Mouse (Mus musculus): ENCODE measurements at regions not wholly inside any gene's neighbourhood (a gene's known extent, or its start where the extent isn't known, plus 50 kb on each side); places are given as distances from the start of the nearest gene placed in this dataset.

DNA sequence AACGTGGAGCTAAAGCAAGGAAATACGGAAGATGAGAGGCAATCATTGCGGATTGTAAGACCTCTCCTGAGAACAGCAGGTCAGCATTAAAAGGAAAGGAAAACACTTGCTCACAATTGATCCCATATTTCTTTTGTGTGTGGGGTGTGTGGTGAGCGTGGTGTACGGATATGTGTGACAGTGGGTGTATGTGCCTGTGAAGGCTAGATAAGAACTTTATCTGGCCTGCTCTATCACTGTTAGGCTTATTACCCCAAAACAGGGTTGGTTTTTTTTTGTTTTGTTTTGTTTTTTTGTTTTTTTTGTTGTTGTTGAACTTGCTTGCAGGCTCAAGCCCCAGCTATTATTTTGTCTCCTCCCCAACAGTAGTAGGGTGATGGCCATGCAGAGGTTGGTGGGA is 102.5 kb downstream of the Uchl5 start:
- no peak for DNase-seq

DNA sequence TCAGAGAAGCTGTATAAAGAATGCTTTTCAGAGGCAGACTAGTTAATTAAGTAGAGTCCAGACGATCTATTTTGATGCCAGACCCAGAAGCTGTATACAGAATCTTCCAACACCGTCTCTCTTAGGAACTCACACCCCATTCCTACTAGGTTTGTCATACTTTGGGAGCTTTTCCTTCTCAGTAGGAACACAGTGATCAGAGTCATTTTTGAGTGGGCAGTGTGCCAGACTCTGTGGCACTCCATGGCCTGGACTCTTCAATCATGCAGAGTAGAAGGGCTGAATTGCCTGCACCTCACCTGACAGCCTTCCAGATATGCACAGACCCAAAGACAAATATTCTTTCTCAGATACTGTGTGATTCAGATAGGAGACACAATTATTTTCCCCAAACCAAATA is 101.2 kb downstream of the Uchl5 start:
- no peak for DNase-seq

DNA sequence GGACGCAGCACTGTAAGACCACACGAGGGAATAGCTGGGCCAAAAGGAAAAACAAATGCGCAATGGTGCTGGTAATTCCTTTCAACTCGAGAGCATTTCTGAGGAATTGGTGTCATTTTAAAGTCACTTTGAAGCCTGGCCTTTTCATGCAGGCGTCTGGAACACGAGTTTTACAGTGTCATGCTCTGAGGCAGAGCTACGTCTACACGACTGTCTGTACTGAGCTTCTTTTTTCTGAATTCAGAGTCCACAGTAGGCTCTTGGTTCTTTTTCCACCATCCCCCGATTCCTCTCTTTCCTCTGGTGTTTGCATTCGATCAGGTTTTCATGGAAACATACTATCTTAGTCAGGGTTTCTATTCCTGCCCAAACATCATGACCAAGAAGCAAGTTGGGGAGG is 83.2 kb downstream of the Uchl5 start:
- DNase-seq, result no peak

DNA sequence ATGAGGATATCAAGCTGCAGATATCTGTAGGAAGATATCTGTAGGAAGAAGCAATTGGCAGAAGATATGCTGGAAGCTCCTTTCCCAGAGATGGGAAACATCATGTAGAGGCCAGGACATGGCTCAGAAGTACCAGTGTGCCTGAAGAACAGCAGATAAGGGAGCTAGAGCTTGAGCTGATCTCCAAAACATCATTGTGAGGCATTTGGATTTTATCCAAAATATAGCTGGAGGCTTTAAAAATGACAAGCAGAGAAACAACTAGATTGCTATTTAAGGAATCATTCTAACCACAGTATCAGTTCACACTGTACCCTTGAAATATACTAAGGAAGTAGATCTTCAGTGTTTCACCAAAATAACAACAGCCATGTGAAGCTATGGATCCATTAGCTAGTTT is 81.5 kb downstream of the Uchl5 start:
- DNase-seq, result no peak

Data from right cerebral cortex, adult 18-20 months (tissue).